Mouse (Mus musculus) brain, embryonic 14.5 days (tissue): ENCODE data around the gene Rnpc3.
"Not testable (repeated sequence)": the region's sequence is repeated elsewhere in the genome, so short reads cannot be mapped to it uniquely, and the experiment has no call there.

Experiments
- CTCF ChIP-seq: fragments of 200-500 bp; IDR thresholded peaks from 2 replicates; pipeline ENCODE4 v1.5.1; 2012; ENCODE audit warnings: inconsistent platforms, mild to moderate bottlenecking, moderate library complexity, borderline replicate concordance; ENCODE audit not compliant: insufficient read depth, insufficient read length; ENCODE audit errors: extremely low read depth
- POLR2A ChIP-seq: fragments of 200-500 bp; IDR thresholded peaks from 2 replicates; pipeline ENCODE4 v1.6.1; 2012; ENCODE audit warnings: mild to moderate bottlenecking, inconsistent platforms, borderline replicate concordance; ENCODE audit not compliant: poor library complexity, insufficient read depth, insufficient read length, severe bottlenecking; ENCODE audit errors: extremely low read depth

- TF ChIP-seq CTCF, result peak; percentile 62; the same call in 1 of the 2 replicates
- TF ChIP-seq POLR2A, result not testable (repeated sequence)
Observed at GRCm38 (mm10) chr3:113651386-113651785, 21.4 kb upstream of the Rnpc3 start.
